Mouse (Mus musculus): ENCODE measurements around the gene Agap1. TPM values are rescaled to one million over a fixed set of nuclear protein-coding genes. Genes with fewer than 3 reads are reported as not detected.

Agap1 gene
- polyA plus RNA-seq, 1 experiment from 2014 or later, result 10.3 TPM

- no peak for DNase-seq (ENCODE audit: low spot score)
- no peaks in the 10 kb centered on the region for H3K9me3 ChIP-seq
- H3K27ac ChIP-seq, result no peak overlapping the region
- no peaks in the 10 kb centered on the region for H3K36me3 ChIP-seq
- 0 out of 2 replicates have a peak, but pooled peaks cover 3% of the 10 kb centered on the region for H3K27me3 ChIP-seq (ENCODE audit: insufficient read depth, poor library complexity, severe bottlenecking)
- WGBS, result 61% methylated on average over 12 of the region's 12 CpGs
- H3K4me1 ChIP-seq, result peaks cover 15% of the 10 kb centered on the region; the same call in 1 of the 2 replicates
- no peak overlapping the region for H3K4me3 ChIP-seq
Measured at GRCm38 (mm10) chr1:89870134-89870905, 415.7 kb downstream of the Agap1 start.

- Histone ChIP-seq H3K4me1 (peaks cover 15% of the 10 kb centered on the region; the same call in 1 of the 2 replicates), H3K27ac (no peak overlapping the region), H3K27me3 (ENCODE audit: insufficient read depth, poor library complexity, severe bottlenecking) (0 out of 2 replicates have a peak, but pooled peaks cover 3% of the 10 kb centered on the region), H3K36me3 (no peaks in the 10 kb centered on the region), H3K9me3 (no peaks in the 10 kb centered on the region), H3K4me3 (no peak overlapping the region)
- no peak for DNase-seq (ENCODE audit: low spot score)
- 54% methylated on average over 6 of the region's 6 CpGs for WGBS
Measured at GRCm38 (mm10) chr1:89870906-89871211, 416.3 kb downstream of the Agap1 start.

- Histone ChIP-seq H3K27ac (no peak overlapping the region), H3K36me3 (0 out of 2 replicates have a peak, but pooled peaks cover 2% of the 10 kb centered on the region), H3K4me3 (no peak overlapping the region), H3K27me3 (ENCODE audit: insufficient read depth, poor library complexity, severe bottlenecking) (no peaks in the 10 kb centered on the region), H3K4me1 (peaks cover 16% of the 10 kb centered on the region; the same call in 1 of the 2 replicates), H3K9me3 (no peaks in the 10 kb centered on the region)
- WGBS, result 41% methylated on average over 5 of the region's 5 CpGs
- DNase-seq (ENCODE audit: low spot score), result no peak
Measured at GRCm38 (mm10) chr1:89876346-89877072, 421.9 kb downstream of the Agap1 start.

- no peaks in the 10 kb centered on the region for H3K27me3 ChIP-seq (ENCODE audit: insufficient read depth, poor library complexity, severe bottlenecking)
- H3K4me1 ChIP-seq, result peaks cover 16% of the 10 kb centered on the region; the same call in 1 of the 2 replicates
- no peaks in the 10 kb centered on the region for H3K9me3 ChIP-seq
- 0 out of 2 replicates have a peak, but pooled peaks cover 2% of the 10 kb centered on the region for H3K36me3 ChIP-seq
- H3K4me3 ChIP-seq, result no peak overlapping the region
- no peak for DNase-seq (ENCODE audit: low spot score)
- 80% methylated on average over 11 of the region's 11 CpGs for WGBS
- no peak overlapping the region for H3K27ac ChIP-seq
Measured at GRCm38 (mm10) chr1:89878496-89878895, 423.9 kb downstream of the Agap1 start.

GRCm38 (mm10) chr1:89880193-89880592 is 425.6 kb downstream of the Agap1 start:
- no peak for DNase-seq (ENCODE audit: low spot score)
- H3K27ac ChIP-seq, result peak overlapping the region; percentile 37; the same call in 1 of the 2 replicates
- 0 out of 2 replicates have a peak, but pooled peaks cover 2% of the 10 kb centered on the region for H3K36me3 ChIP-seq
- no peaks in the 10 kb centered on the region for H3K9me3 ChIP-seq
- WGBS, result 48% methylated on average over 8 of the region's 8 CpGs
- no peak overlapping the region for H3K4me3 ChIP-seq
- H3K27me3 ChIP-seq (ENCODE audit: insufficient read depth, poor library complexity, severe bottlenecking), result no peaks in the 10 kb centered on the region
- peaks cover 22% of the 10 kb centered on the region; the same call in 1 of the 2 replicates for H3K4me1 ChIP-seq

- DNase-seq (ENCODE audit: low spot score), result no peak
- 69% methylated on average over 10 of the region's 10 CpGs for WGBS
- H3K27ac ChIP-seq, result no peak overlapping the region
- H3K27me3 ChIP-seq (ENCODE audit: insufficient read depth, poor library complexity, severe bottlenecking), result no peaks in the 10 kb centered on the region
- H3K4me3 ChIP-seq, result no peak overlapping the region
- no peaks in the 10 kb centered on the region for H3K9me3 ChIP-seq
- H3K4me1 ChIP-seq, result peaks cover 27% of the 10 kb centered on the region
- 0 out of 2 replicates have a peak, but pooled peaks cover 2% of the 10 kb centered on the region for H3K36me3 ChIP-seq
Measured at GRCm38 (mm10) chr1:89880834-89881233, 426.2 kb downstream of the Agap1 start.

- H3K9me3 ChIP-seq, result no peaks in the 10 kb centered on the region
- no peak for DNase-seq (ENCODE audit: low spot score)
- H3K27ac ChIP-seq, result no peak overlapping the region
- H3K36me3 ChIP-seq, result peaks cover 22% of the 10 kb centered on the region
- no peak overlapping the region for H3K4me3 ChIP-seq
- WGBS, result 86% methylated on average over 8 of the region's 8 CpGs
- no peaks in the 10 kb centered on the region for H3K27me3 ChIP-seq (ENCODE audit: insufficient read depth, poor library complexity, severe bottlenecking)
- H3K4me1 ChIP-seq, result peaks cover 22% of the 10 kb centered on the region
Measured at GRCm38 (mm10) chr1:89884335-89884734, 429.7 kb downstream of the Agap1 start.

GRCm38 (mm10) chr1:89885696-89886095 is 431.1 kb downstream of the Agap1 start:
- no peaks in the 10 kb centered on the region for H3K27me3 ChIP-seq (ENCODE audit: insufficient read depth, poor library complexity, severe bottlenecking)
- H3K4me3 ChIP-seq, result no peak overlapping the region
- no peak overlapping the region for H3K27ac ChIP-seq
- H3K4me1 ChIP-seq, result peaks cover 14% of the 10 kb centered on the region
- no peak for DNase-seq (ENCODE audit: low spot score)
- peaks cover 32% of the 10 kb centered on the region for H3K36me3 ChIP-seq
- WGBS, result 29% methylated on average over 4 of the region's 4 CpGs
- no peaks in the 10 kb centered on the region for H3K9me3 ChIP-seq

- Histone ChIP-seq H3K9me3 (no peaks in the 10 kb centered on the region), H3K4me1 (peaks cover 12% of the 10 kb centered on the region), H3K36me3 (peaks cover 32% of the 10 kb centered on the region), H3K27ac (no peak overlapping the region), H3K4me3 (no peak overlapping the region), H3K27me3 (ENCODE audit: insufficient read depth, poor library complexity, severe bottlenecking) (no peaks in the 10 kb centered on the region)
- DNase-seq (ENCODE audit: low spot score), result no peak
- 62% methylated on average over 6 of the region's 6 CpGs for WGBS
Measured at GRCm38 (mm10) chr1:89891400-89891799, 436.8 kb downstream of the Agap1 start.

- Histone ChIP-seq H3K9me3 (no peaks in the 10 kb centered on the region), H3K27ac (no peak overlapping the region), H3K4me3 (no peak overlapping the region), H3K36me3 (peaks cover 30% of the 10 kb centered on the region), H3K27me3 (ENCODE audit: insufficient read depth, poor library complexity, severe bottlenecking) (no peaks in the 10 kb centered on the region), H3K4me1 (peaks cover 12% of the 10 kb centered on the region)
- 68% methylated on average over 7 of the region's 7 CpGs for whole genome bisulfite sequencing
- DNase-seq (ENCODE audit: low spot score), result no peak
Measured at GRCm38 (mm10) chr1:89892281-89892680, 437.7 kb downstream of the Agap1 start.

GRCm38 (mm10) chr1:89895801-89896200 is 441.2 kb downstream of the Agap1 start:
- peaks cover 12% of the 10 kb centered on the region for H3K4me1 ChIP-seq
- no peak overlapping the region for H3K4me3 ChIP-seq
- 78% methylated on average over 5 of the region's 5 CpGs for WGBS
- H3K27me3 ChIP-seq (ENCODE audit: insufficient read depth, poor library complexity, severe bottlenecking), result no peaks in the 10 kb centered on the region
- no peak for DNase-seq (ENCODE audit: low spot score)
- no peaks in the 10 kb centered on the region for H3K9me3 ChIP-seq
- peaks cover 2% of the 10 kb centered on the region; the same call in 1 of the 2 replicates for H3K36me3 ChIP-seq
- H3K27ac ChIP-seq, result no peak overlapping the region

- no peaks in the 10 kb centered on the region for H3K4me1 ChIP-seq
- DNase-seq (ENCODE audit: low spot score), result no peak
- no peaks in the 10 kb centered on the region for H3K36me3 ChIP-seq
- H3K9me3 ChIP-seq, result no peaks in the 10 kb centered on the region
- H3K27ac ChIP-seq, result no peak overlapping the region
- 59% methylated on average over 2 of the region's 2 CpGs for WGBS
- H3K4me3 ChIP-seq, result no peak overlapping the region
- H3K27me3 ChIP-seq (ENCODE audit: insufficient read depth, poor library complexity, severe bottlenecking), result no peaks in the 10 kb centered on the region
Measured at GRCm38 (mm10) chr1:89899036-89899435, 444.4 kb downstream of the Agap1 start.

All from heart, embryonic 10.5 days (tissue).